Mouse (Mus musculus) heart, adult 2 months (tissue): ENCODE measurements around the gene Vmn1r42.

Experiments used
- CTCF ChIP-seq: fragments of 200-600 bp; IDR thresholded peaks from 2 replicates; pipeline ENCODE4 v1.8.1; 2022; ENCODE audit warnings: antibody characterized with exemption, mild to moderate bottlenecking, moderate library complexity
- POLR2A ChIP-seq: fragments of 200-500 bp; IDR thresholded peaks from 2 replicates; pipeline ENCODE4 v1.6.1; 2011; ENCODE audit warnings: mild to moderate bottlenecking, low read depth, low read length, control low read depth; ENCODE audit not compliant: insufficient read depth

DNA sequence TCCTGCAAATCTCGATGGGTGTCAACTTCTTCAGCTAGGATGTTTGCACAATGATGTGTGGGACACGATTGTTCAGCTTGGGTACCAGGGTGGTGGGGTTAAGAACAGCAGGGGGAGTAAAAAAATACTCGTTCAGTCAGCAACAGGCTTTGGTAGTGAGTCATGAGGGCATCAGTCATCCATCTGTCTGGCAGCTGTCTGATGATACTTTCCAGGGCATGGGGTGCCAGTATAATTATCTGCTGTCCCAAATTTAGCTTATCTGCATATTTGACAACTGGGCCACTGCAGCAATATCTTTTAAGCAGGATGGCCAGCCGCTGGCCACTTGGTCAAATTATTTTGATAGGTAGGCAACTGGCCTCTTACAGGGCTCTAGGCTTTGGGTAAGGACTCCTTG is 12.4 kb downstream of the Vmn1r42 start:
- TF ChIP-seq POLR2A = no peak
- no peak for TF ChIP-seq CTCF
